Mouse (Mus musculus): Measurements from ENCODE around the gene Lgals9. TPM values are rescaled to one million over a fixed set of nuclear protein-coding genes. Genes with fewer than 3 reads are reported as not detected.
A peak's percentile ranks its signal among the peaks of the same experiment; 100 is the strongest.

The Lgals9 gene
- total RNA-seq, 4 experiments from 2014 or later: 4.8 to 13.3 (median 7.3) TPM

DNA sequence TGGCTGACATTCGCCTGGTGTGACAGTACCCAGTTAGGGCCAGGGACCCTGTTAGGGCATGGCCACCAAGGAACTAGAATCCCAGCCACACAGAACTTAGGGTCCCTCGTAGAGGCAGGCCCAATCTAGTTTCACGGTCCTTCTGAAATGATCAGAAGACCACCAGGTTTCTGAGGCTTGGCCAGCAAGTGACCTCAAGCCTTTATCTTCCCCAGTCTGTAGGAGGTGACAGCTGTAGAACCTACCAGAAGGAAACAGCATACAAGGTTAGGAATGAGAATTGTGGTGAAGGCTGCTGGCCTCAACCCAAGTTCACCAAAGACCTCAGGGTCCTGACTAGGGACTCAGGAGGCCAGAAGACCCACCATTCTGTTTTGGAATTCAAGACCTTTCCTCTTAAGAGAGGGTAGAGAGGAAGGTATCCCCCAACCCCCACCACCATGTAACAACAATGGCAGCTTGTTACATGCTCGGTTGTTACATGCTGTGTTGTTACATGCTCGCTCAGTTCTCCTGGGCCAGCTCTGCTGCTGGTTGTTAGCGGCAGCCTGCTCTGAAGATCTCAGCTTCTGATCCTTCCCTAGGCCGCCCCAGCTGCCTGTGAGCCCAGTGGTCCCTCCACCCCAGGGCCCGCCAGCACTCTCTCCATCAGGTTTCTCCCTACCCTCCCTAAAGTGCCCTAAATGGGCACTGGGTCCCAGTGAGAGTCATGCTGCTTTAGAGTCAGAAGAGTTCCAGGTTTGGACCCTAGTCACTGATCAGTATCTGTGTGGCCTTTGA lies 7.8 kb downstream of the Lgals9 start:
- no peak for DNase-seq (ENCODE audit: low spot score in 2 of 2)

DNA sequence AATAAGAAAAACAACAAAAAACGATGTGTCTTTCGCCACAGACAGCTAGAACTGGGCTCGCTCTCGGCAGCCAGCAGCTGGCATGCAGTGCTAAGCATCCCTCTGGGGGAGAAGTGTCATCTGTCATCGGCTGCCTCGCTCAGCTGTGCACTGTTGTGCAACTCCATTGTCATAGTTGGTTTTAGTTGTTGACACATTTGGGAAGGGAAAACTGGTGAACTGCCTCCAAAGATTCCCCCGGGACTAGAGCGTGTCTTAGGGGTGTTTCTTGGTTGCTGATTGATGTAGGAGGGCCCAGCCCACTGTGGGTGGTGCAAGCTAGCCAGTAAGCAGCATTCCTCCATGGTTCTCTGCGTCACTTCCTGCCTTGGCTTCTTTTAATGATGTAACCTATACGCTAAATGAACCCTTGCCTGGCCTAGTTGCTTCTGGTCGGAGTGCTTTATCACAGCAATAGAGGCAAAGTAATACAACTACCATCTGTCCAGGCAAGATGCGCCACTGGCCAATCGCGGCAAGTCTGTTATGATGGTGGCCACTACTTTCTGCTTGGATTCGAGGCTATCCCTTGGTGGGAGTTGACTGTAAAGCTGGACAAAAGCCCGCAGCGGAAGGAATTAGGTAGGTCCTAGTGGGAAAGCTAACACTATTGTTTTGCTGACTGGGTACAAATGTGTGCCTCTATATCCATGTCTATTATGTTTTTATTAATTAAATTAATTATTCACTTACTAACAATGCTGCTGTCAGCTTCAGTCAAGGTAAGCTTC lies 11.2 kb downstream of the Lgals9 start:
- DNase-seq (ENCODE audit: low spot score in 2 of 2): no peak

DNA sequence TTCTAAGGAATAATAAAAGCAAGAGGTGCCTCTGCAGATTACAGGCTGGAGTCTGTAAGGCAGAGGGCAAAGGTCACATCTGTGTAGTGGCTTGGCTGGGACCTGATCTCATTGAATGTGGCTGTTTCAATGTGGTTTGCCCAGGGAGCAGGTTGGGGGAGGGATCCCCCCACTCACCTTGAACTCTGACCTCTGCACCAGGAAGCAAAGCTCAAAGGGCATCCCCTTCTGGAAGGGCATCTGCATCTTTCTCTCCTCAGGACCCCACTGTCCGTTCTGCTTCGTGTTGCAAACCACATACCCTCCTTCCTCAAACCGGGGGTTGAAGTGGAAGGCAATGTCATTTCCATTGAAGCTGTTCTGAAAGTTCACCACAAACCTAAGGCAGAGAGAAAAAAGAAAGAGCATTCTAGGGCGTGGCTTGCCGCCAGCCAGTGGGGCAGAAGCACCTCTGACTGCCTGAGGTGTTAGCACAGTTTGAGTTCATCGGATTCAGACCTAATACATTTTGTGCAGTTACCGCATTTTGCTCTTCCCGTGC lies 11.9 kb downstream of the Lgals9 start:
- no peak for DNase-seq (ENCODE audit: low spot score in 2 of 2)

DNA sequence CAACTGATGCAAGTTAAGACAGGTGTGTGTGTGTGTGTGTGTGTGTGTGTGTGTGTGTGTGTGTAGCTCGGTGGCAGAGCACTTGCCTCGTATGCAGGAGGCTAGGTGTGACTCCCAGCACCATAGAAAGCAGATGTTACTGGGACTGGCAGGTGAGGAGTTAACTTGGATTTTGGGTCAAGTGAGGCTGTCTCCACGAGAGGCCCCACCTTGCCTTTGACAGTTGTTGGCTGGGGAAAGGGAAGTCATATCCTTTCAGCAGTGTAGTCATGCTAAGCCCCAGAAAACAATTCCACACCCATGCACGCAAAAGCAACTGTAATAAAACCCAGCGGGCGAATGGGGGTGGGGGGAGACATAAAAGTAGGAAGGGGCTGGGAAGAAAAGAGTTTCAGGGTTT lies 12.4 kb downstream of the Lgals9 start:
- DNase-seq (ENCODE audit: low spot score in 2 of 2): no peak

DNA sequence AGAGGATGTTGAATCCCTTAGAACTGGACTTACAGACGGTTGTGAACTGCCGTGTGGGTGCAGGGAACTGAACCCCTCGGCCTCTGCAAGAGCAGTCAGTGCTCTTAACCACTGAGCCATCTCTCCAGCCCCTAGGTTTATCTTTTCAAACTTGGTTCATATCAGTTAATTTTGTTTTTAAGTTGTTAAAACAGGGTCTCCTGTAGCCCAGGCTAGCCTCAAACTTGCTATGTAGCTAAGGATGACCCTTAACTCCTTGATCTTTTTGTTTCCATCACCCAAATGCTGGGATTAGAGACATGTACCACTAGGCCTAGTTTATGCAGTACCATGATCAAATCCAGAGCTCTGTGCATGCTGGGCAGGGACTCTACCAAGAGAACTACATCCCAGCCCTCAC lies 13.0 kb downstream of the Lgals9 start:
- DNase-seq (ENCODE audit: low spot score in 2 of 2): no peak

DNA sequence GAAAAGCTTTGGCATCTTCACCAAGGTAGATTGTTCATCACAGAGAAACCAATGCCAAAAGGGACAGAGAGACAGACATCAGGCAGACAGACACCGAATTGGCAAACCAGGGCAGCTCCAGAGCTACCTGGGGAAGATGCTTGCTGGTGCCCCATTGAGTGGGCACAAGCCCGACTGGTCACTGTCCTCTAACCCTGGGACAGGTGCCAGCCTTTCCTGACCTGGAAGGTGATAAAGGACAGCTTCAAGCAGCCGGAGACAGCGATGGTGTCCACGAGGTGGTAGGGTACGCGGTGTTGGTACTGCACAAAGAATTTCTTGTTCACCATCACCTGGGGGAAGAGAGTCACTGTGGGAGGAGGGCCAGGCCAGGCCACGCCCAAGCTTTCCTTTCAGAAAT lies 13.7 kb downstream of the Lgals9 start:
- no peak for DNase-seq (ENCODE audit: low spot score in 2 of 2)

DNA sequence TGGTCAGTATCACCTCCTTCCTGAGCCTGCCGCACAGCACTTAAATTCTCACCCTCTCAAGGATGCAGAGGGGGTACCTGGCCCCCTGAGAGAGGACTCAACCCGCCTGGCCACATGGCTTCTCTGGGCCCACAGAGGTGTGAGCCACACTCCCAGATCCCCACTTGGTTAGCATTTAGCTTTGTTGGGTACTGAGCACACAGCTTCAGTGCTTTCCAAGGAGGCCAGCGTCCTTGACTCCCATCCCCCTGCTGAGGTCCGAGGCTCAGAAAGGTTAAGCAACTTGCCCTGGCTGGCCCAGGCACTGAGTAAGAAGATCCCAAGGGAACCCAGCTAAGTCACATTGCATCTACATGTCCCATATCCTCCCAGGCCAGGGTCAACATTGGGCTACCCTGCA lies 16.6 kb downstream of the Lgals9 start:
- DNase-seq (ENCODE audit: low spot score in 2 of 2): no peak

DNA sequence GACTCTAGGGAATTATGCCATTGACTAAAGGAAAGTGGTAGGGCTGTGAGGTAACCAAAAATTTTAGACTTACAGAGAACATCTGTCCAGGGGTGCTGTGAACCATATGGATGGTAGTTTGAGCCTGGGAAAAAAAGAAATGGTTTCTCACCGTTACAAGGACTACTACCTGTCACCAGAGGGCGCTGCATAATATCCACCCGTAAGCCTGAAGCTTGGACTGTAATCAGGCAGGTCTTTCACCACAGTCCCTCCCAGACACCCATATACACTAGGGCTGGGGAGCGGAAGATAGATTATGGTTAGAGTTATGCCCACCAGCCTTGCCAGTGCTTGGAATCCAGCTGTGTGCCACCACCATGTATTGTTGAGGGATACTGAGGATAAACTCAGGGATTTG lies 17.4 kb downstream of the Lgals9 start:
- no peak for DNase-seq (ENCODE audit: low spot score in 2 of 2)

DNA sequence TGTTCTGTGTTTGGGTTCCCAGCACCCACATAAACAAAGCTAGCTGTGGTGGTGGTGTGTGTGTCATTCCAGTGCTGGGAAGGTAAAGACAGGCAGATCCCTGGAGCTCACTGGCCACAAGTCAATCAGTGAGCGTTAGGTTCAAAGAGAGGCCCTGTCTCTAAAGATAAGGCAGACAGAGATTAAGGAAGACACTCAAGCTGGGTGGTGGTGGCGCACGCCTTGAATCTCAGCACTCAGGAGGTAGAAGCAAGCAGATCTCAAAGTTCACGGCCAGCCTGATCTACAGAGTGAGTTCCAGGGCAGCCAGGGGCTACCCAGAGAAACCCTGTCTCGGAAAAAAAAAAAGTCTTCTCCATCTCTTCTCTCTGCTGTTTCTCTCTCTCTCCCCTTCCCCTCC lies 23.5 kb downstream of the Lgals9 start:
- no peak for DNase-seq (ENCODE audit: low spot score in 2 of 2)

DNA sequence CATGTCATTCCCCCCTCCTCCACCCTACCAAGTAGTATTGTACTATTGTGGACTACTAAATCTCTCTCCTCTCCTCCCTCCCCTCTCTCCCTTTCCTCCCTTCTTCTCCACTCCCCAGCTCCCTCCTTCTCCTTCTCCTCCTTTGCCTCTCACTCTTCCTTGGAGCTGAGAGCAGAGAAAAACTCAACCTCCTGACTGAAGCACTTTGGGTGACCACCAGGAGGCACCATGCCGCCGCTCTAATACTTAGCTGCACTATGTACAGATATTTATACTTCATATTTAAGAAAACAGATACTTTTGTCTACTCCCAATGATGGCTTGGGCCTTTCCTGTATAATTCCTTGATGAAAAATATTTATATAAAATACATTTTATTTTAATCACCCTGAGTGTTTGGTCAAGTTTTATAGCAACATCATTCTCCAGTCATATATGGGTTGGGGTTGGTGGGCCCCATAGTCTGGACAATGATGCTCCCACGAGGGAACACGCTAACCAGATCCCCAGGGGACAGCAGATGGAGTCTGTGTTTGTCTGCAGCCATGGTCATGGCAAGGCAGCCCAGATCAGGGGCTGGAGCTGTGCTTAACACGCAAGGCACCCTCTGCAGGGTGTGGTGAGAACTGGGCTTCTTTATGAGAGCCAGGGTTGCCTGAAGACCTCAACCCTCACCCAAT lies 24.8 kb downstream of the Lgals9 start:
- DNase-seq (ENCODE audit: low spot score in 2 of 2): no peak

DNA sequence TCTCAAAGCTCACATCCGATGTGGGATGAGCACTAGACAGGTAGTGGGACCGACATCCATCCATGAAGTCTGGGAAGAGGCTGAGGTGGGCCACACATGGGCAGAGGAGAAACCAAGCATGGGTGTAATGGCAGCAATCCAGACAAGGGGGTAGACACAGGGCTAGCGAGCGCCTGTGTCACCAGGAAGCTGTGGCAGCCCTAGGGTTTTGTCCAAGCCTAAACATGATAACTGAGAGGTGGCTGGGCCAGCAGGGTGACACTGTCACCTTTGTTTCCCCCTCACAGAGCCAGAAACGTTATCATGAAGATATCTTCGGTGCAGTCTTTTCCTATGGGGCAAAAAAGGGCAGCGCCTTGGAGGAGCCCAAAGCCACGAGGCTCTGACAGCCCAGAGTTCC lies 25.4 kb downstream of the Lgals9 start:
- no peak for DNase-seq (ENCODE audit: low spot score in 2 of 2)

DNA sequence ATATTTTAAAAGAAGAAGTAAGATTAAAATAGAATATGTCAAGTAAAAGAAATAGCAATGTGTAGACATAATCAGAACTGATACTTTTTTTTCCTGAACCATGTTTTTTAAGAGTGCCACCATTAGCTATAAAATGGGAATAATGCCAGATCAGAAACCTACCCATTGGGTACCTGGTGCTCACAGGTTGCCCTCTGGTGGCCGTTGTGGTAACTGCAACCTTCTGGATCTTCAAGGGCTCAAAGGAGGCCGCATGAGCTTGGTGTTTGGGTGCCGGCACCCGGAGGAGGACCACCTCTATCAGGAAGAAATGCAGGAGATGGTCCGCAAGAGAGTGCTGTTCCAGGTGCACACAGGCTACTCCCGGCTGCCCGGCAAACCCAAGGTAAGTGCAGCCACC lies 28.5 kb downstream of the Lgals9 start:
- peak; percentile 35 to 93 for DNase-seq (ENCODE audit: low spot score in 2 of 2)

DNA sequence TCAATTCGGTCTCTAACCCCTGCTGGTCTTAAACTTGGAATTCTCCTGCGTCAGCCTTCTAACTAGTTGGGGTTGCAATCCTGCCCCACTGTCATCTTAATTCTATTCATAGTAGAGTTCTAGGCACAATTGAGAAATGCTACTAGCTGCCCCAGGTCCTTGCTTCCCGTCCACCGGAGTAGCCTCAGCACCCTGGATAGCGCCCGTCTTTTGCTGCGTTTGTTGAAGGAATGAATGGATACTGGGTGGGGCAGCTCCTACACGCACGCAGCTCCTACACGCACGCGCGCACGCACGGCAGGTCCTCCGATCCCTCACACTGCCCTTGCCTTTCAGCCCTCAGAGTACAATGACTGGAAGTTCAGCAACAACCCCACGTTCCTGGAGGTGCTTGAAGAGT lies 32.3 kb downstream of the Lgals9 start:
- DNase-seq (ENCODE audit: low spot score in 2 of 2): no peak

DNA sequence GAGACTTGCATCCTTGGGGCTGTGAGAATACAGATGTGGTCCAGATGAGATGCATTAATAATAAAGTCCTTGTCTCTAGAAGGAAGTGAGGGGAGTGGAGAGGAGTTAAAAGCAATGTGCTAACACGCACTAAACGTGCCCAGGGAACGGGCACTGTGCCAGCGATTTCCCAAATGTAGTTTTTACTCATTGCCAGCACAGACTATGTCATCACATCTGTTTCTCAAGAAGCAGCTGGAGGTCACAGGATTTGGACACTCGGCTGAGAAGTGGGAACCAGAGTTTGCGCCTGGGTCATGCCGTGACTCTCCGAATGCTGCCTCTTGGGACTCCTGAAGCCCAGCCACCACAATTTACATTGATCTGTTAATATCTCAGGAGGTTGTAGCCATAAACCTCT lies 34.4 kb downstream of the Lgals9 start:
- no peak for DNase-seq (ENCODE audit: low spot score in 2 of 2)

DNA sequence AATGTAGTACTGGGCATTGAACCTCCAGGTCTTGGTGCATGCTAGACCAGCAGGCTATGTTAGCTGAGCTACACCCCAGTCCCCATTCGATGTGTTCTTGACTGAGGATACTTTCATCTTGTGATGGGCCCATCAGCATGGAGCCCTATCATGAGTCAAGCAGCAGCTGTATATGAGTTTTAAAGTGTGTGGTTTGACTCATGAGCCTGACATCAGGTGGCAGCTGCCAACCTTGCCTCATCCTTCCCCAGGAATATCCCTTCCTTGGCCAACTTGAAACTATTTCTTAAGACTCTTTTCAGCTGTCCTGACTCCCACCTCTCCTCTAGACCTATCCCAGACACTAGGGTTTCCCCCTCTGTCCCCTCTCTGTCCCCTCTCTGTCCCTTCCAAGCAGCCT lies 41.7 kb downstream of the Lgals9 start:
- no peak for DNase-seq (ENCODE audit: low spot score in 2 of 2)

DNA sequence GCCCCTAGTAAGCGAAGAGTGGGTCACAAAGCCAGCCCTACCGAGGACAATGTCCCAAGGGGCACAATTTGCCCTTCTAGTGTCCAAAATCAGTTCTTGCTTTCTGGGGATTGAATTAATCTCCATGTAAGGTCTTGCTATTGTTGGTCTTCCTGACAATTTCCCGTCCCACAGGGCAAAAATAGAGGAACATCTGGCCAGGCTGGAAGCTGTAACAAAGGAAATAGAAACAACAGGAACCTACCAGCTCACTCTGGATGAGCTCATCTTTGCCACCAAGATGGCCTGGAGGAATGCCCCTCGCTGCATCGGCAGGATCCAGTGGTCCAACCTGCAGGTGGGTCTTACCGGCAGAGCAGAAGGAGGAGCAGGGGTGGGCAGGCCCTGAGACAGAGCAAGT lies 49.6 kb downstream of the Lgals9 start:
- DNase-seq (ENCODE audit: low spot score in 2 of 2): no peak

DNA sequence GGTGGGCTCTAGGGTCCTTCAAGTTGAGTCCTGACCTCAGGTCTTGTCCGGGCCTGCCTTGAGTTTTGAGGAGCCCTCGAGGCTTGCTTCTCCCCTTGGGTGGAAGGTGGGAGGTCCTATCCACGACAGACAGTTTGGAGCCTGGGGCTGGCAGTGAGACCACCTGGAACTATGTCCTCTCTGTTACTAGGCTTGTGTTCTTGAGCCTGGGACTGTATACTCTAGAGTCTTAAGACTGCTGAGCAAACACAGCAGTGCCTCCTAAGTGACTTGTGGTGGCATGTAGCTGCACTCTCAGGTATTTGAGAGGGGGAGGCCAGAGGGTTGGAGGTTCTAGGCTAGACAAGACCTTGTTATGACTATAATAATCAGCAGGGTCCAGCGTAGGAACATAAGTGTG lies 50.0 kb downstream of the Lgals9 start:
- DNase-seq (ENCODE audit: low spot score in 2 of 2): no peak

DNA sequence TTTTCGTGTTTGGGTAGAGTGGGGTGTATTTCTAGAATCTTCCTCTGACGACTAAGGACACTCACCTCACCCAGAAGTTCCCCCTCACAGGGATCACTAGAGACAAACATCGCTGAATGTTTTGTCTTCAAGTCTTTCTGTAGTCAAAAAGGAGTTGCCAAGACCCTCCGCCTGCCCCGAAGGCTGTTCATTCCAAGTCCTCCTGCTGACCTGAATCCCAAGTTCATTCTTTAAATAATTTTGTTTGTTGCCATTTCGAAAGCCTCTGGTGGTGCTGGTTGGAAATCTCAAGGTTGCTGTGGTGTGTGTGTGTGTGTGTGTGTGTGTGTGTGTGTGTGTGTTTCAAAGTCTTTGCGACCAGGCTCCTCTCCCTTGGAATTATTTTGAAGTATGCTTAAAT lies 50.4 kb downstream of the Lgals9 start:
- no peak for DNase-seq (ENCODE audit: low spot score in 2 of 2)

DNA sequence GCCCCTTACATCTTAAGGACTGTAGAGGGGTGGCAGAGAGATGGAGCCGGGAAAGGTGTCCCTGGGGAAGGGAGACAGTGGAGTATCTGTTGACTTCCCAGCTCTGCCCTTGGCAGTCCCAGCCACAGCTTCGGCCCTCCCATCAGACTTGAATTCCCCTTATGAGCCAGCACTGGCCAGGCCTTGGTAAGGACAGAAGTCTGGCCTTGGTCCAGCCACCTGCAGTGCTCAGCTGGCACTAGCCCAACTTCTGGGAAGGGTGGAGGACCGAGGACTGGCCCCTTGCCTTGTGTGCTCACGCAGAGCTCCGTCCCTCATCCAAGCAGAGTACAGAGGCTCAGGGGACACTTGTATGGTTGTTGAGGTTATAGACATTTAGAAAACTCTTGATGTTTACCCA lies 55.4 kb downstream of the Lgals9 start:
- DNase-seq (ENCODE audit: low spot score in 2 of 2): no peak

DNA sequence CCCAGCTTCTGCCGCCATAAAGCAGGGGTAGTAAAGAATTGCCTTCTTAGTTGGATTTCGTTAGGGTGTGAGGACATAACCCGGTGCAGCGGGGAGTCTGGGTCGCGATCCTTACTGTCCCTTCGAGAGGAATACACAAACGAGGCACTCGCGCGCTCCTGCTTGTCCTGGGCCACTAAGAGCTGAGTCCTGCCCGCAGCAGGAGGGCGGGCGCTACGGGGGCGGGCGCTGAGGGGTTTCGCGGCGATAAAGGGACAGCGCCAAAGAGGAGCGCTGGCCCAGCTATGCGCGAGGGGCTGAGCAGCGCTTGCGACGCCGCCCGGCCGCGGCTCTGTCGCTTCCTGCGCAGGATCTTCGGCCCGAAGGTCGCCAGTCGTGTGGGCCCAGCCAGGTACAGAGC lies 59.8 kb downstream of the Lgals9 start:
- no peak for DNase-seq (ENCODE audit: low spot score in 2 of 2)

DNA sequence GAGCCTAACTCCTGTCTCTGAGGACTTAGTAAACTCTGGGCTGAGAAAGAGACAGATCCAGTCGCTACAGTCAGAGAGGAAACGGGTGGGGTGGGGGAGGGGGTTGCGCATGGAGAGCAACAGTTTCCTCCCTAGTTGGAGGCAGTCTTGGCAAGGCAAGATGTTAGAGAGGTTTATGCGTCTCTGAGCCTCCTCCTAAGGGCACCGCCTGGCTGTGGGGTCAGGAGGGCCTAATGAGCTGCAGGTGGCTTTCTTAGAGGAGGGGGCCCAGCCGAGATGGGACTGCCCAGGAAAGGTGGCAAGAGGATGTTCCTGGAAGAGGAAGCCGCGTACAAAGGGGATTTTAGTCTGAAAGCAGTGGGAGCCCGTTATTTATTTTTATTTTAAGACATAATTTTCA lies 60.6 kb downstream of the Lgals9 start:
- no peak for DNase-seq (ENCODE audit: low spot score in 2 of 2)

Measured in left cerebral cortex, adult 8-10 months (tissue).